Mouse (Mus musculus): ENCODE results near the gene Olfr288. TPM values are rescaled to one million over a fixed set of nuclear protein-coding genes. Genes with fewer than 3 reads are reported as not detected.

Gene Olfr288
- total RNA-seq (2014; fragmentation: Nextera tagmentation) (not detected in 2 replicates), total RNA-seq (2017) (not detected in 2 replicates)

DNA sequence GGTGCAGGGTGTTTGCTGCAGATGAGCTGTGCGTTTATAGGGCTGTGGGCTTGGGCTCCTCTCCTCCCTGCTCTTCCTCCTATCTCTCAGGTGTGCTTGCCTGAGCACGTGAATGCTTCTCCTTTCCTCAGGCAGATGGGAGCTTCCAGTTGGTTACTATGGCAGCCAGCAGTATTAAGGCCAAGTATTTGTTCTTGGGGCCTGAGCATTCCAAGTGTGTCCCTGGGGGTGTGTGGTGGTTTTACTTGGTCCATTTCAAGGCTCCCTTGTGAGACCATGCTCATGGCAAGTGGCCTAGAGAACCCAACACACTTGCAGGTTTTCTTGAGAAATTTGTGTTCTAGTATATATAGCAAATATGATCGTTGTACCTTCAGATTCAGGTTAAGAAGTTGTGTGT lies at the start of gene Olfr288:
Gene Olfr288, minus strand, starts transcription at position 101 of the 400 bp plus-strand sequence.
- ATAC-seq (replicated peaks; ENCODE audit: poor library complexity, severe bottlenecking), result no peak

DNA sequence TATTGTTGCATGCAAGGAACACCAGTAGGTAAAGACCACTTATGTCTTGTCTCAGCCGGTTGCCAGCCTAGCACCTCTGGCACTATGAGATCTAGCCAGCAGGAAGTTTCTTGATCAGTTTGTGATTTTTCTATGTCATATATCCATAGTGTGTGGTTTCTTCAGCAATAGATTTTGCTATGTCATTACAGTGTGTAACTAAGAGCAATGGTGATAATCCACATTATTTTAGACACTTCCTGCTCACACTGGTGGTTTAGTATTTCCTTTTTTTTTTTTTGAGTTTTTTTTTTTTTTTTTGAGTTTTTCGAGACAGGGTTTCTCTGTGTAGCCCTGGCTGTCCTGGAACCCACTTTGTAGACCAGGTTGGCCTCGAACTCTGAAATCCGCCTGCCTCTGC lies 40.1 kb upstream of the Olfr288 start:
- ATAC-seq (replicated peaks; ENCODE audit: poor library complexity, severe bottlenecking), result peak; percentile 37; the same call in 1 of the 2 replicates

DNA sequence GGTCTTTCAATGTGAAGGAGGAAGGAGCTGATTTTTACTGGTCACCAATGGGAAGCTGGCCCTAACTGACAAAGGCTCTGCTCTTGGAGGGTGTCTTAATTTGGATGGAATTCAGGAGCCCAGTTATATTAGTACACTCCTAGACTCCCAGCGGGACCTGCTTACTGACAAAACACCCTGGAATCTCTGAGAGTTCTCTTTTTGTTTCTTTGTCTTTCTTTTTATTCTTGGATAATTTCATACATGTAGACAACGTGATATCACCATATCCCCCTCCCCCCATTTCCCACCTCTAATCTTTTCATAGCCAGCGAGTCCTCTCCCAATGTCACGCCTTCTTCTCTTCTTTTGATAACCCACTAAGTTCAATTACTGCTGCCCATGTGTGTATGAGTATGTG lies 39.0 kb upstream of the Olfr288 start, which contains the start of gene Olfr286:
Gene Olfr286, minus strand, starts transcription at position 101 of the 400 bp plus-strand sequence.
- no peak for ATAC-seq (replicated peaks; ENCODE audit: poor library complexity, severe bottlenecking)

DNA sequence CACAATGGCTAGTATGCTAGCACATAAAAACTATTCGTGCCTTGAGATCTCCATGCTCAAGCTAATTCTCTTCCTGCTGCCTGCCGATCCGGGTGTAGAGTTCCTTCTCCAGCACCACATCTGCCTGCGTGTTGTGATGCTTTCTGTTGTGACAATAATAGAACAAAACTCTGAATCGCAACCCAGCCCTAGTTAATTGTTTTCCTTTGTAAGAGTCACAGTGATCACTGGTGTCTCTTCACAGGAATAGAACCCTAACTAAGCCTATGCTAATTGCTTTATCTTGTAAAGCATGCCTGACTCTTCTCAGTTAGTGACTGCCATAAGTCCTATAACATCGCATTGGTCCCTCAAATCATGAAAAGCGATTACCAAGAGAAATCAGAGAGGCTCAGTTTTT lies 30.8 kb upstream of the Olfr288 start:
- no peak for ATAC-seq (replicated peaks; ENCODE audit: poor library complexity, severe bottlenecking)

DNA sequence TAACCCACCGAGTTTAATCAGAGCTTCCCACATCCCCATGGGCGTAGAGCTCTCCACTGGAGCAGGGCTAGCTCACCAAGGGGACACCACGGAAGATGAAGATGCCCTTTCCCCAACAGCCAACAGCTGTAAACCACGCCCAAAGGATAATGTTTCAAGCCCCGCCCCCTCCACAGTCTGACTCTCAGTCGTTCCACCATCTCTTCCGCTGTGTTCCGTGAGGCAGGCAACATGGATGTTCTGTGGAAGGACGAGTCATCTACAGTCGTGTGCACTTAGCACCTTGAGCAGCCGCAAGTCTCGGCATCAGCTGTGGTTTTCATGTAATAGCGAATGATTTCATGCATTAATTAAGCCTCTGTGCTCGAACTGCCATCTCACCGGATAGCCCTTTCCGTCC lies 30.3 kb upstream of the Olfr288 start:
- no peak for ATAC-seq (replicated peaks; ENCODE audit: poor library complexity, severe bottlenecking)

DNA sequence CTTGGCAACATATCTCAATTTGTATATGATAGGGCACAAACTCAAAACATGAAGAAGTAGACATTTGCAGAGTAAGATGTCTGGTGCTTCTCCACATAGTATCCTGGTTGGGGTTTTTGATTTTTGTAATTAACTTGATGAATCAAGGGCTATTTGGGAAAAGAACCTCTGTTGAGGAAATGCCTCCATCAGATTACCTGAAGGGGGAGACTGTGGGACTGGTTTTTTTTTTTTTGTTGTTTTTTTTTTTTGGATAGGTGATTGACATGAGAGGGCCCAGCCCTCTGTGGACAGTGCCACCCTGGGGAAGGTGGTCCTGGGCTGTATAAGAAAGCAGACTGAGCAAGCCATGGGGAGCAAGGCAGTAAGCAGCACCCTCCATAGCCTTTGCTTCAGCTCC lies 27.0 kb upstream of the Olfr288 start:
- ATAC-seq (replicated peaks; ENCODE audit: poor library complexity, severe bottlenecking), result no peak

DNA sequence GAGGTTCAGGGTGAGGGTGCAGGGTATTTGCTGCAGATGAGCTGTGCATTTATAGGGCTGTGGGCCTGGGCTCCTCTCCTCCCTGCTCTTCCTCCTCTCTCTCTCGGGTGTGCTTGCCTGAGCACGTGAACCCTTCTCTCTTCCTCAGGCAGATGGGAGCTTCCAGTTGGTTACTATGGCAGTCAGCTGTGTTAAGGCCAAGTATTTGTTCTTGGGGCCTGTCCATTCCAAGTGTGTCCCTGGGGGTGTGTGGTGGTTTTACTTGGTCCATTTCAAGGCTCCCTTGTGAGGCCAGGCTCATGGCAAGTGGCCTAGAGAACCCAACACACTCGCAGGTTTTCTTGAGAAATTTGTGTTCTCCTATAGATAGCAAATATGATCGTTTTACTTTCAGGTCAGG lies 25.5 kb upstream of the Olfr288 start, which contains the start of the genes Gm44579 and Olfr287:
Gene Gm44579, minus strand, starts transcription at position 101 of the 400 bp plus-strand sequence.
Gene Olfr287, minus strand, starts transcription at position 180 of the 400 bp plus-strand sequence.
- ATAC-seq (replicated peaks; ENCODE audit: poor library complexity, severe bottlenecking), result no peak

DNA sequence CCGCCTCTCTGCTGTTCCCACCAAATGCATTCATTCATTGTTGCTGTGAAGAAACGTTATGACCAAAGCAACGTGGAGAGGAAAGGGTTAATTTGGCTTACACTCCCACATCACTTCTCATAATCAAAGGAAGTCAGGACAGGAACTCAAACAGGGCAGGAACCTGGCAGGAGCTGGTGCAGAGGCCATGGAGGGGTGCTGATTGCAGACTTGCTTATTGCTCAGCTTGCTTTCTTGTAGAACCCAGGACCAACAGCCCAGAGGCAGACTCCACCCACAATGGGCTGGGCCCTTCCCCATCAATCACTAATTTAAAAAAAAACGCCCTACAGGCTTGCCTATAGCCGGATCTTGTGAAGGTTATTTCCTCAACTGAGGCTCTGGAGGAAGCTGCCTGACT lies 18.8 kb upstream of the Olfr288 start:
- no peak for ATAC-seq (replicated peaks; ENCODE audit: poor library complexity, severe bottlenecking)

DNA sequence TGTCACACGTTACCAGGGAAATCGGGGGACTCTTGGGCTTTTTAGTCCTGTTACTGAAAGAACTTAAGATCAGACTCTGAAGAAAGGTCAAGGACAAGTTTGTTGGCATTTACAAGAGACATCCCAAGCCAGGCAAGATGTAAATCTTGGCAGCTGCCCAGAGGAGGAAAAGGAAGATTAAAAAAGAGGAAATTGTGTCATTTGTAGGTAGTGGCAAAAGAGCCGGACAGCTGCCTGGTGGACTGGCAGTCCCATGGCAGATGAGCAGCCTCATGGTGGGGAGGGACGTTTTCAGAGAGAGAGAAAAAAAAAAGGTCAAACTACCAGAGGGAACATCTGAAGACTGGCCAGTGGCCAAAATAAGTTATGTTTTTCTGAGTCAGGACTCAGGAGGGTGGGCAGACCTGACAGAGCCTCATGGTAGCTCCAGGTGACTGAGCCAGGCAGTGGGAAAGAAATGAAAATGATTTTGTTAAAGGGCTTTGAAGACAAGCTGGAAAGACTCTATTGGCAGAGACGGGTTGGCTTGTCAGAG lies 18.1 kb upstream of the Olfr288 start:
- ATAC-seq (replicated peaks; ENCODE audit: poor library complexity, severe bottlenecking), result peak; percentile 20; the same call in 1 of the 2 replicates

DNA sequence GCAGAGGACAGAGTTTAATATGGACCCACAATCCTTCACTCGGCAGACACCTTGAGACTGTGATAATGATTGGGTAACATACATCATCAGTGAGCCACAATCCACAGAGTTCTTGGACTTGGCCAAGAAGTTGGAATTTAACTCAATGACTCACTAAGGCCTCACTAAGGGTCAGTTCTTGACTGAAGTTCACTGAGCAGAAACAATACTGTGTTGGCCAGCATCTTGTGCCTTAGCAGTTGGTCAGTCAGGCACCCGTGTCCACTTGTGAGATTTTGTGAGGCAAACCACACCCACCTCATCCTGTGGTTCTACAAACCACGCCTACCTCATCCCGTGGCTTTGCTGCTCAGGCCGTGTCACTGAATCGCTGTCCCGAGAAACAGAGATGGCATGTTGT lies 14.3 kb upstream of the Olfr288 start:
- no peak for ATAC-seq (replicated peaks; ENCODE audit: poor library complexity, severe bottlenecking)

DNA sequence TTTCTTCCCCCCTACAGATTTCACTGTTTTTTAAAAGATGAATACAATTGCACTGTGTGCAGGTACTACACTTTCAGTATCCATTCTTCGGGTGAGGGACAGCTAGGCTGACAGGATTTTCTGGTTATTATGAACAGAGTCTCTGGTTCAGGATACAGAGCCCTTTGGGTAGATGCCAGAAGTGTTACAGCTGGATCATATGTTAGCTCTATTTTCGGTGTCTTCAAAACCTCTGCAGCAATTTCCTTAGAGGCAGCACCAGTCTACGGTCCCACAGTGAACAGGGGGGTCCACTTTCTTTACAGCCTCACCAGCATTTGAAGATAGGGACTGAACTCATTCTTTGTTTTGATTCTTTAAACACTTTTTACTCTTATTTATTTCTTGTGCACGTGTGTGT lies 10.9 kb downstream of the Olfr288 start:
- no peak for ATAC-seq (replicated peaks; ENCODE audit: poor library complexity, severe bottlenecking)

DNA sequence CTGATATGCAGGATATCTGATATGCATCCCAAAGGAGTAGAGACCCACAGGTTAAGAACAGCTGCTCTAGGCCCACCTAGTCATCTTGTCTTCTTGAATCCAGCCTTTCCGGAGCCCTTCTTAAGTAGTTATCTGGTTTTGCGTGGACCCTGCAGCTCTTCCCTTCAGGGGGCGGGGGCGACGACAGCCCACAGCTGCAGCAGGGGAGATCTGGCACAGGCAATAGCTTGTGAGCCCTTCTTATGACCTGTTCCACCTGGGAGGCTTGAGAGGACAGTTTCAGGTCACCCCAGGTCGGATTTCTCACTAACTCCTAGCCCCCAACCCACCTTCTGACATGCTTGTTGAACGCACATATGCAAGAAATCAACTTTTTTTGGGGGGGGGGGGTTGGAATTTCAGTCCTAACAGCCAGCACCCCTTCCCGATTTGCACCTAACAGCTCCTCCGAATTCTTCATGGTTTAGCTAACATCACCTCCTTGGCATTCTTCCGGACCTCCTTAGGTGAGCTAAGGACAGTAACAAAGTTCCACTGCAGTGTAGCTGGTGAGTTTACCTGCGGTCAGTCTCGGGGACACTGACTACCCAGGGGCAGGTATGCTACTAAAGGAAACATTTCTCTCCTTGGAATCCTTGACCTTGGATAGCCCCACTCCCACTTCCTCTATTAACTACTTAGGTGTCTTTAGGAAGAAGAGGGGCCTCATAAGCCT lies 13.3 kb downstream of the Olfr288 start:
- ATAC-seq (replicated peaks; ENCODE audit: poor library complexity, severe bottlenecking), result no peak

DNA sequence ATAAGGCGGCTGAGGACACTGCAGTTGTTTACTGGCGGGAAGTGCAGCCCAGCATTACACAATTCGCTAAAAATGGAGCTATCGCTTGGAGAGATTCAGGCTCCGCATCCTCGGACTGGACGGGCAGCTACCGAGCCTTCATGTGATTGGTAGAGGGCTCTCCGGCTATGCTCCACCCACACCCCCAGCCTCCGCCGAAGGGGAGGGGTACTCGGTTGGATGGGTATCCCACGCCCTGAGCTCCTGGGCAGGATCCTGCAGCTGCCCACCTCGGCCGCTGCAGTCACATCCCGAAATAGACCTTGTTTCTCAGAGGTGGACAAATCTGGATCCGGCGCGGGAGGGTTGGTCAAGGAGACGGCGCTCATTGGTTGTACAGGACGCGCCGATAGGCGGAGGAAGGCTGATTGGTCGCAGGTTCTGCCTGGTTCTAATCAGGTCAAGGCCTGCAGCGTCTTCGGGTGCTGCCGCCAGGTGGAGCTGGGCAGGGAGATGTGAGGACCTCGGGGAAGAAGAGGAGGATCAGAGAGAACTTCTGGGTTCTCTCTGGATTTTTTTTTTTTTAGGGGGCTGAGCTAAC lies 14.1 kb downstream of the Olfr288 start:
- peak; percentile 97 for ATAC-seq (replicated peaks; ENCODE audit: poor library complexity, severe bottlenecking)

DNA sequence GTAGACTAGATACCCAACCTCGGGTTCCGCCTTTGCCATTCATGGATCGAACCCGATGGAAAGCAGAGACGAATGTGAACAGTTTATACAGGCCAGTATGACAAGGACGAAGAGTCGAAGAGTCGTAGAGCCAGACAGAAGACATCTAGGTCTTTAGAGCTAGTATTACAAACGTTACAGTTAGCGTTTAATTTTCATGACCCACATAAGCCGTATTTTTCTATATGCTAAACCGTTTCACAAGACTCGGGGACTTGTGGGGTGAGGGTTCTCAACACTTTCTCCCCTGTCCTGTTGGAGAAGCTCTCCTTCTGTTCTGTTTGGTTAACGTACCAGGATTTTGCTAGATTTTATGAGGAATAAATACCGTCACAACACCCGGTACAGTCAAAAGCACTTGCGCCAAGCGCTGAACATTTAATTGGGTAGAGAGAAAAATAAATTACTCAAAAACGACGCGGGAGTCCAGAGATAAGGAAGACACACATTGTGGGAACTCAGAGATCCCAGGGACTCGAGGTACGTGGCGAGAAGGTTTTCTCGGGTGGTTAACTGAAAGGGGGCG lies 14.7 kb downstream of the Olfr288 start:
- ATAC-seq (replicated peaks; ENCODE audit: poor library complexity, severe bottlenecking), result no peak

DNA sequence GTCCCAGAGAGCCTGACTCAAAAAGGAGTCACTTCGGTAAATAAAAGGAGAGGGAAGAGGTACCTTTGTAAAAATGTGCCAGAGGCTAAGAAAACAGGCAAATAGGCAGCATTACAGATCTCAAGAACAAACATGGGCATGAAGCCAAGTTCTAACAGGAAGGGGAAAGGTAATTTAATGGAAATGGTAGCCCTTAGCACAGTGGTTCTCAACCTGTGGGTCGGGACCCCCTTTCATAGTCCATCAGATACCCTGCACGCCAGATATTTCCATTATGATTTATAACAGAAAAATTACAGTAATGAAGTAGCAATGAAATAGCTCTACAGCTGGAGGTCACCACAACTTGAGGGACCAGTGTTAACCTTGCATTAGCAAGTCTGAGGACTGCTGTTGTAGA lies 18.0 kb downstream of the Olfr288 start:
- ATAC-seq (replicated peaks; ENCODE audit: poor library complexity, severe bottlenecking), result no peak

DNA sequence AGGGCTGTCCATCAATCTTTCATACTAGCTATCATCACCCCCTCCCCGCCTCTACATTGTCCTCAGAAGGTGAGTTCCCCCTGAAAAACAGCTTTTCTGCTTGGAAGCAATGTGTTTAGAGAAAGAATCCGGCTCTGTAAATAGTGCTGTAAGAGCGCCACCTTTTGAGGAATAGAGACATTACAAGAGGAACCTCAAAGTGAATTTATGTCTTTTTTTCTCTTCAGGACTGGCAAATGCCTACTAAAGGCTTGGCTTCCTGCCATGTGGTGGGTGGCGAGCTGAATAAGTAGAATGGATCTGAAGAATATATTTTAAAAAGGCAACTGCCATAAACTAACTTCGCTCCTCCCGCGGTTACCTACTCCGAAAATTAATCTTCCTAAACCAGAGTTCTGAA lies 21.5 kb downstream of the Olfr288 start:
- peak; percentile 52 for ATAC-seq (replicated peaks; ENCODE audit: poor library complexity, severe bottlenecking)

DNA sequence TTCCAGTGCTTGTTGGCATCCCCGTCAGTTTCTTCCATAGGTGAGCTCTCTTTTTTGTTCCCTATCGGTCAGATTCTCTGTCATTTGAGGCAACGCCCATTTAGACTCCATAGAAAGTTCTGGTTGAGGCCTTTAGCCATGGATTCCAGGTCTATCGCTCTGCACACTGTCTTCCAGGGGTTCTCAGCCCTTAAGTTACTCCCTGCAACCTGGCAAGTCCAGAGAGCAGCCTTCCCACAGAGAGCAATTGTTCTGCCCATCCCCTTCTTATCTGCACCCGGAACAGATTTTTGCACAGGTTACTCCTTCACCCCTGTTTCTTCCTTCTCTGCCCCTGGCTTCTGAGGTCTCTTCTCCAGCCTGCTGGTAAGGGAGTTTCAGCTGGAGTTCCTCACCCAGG lies 23.2 kb downstream of the Olfr288 start:
- no peak for ATAC-seq (replicated peaks; ENCODE audit: poor library complexity, severe bottlenecking)

DNA sequence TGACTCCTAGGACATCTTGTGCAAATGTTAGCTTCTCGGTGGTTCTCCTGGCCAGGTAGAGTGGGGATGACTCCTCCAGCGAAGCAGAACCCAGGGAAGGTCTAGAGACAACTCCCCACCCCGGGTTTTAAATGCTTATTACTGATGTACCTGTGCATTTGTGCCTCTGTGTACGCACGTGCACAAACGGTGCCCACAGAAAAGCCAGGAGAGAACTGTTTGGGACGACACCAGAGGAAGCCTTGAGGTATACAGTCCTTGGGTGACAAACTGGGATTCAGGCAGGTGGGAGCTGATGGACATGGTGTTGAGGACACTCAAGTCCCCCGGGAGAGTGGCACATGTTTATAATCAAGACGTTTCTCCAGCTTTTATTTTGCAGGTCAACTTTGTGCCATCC lies 24.4 kb downstream of the Olfr288 start:
- ATAC-seq (replicated peaks; ENCODE audit: poor library complexity, severe bottlenecking), result no peak

DNA sequence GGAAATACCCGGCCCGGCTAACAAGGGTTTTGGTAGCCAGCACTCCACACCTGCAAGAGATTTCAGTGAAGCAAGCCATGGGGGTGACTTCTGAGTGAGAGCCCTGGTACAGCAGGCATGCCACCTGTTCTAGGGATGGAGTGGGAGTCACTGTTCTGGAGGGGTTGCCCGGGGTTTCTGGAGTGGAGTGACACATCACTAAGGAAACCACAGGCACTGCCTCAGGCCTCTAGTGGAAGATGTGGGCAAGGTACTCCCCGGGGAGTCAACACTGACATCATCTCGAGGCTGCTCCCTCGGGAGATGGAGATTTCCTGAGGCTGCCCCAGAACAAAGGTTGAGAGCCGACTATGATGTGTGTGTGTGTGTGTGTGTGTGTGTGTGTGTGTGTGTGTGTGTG lies 25.0 kb downstream of the Olfr288 start:
- ATAC-seq (replicated peaks; ENCODE audit: poor library complexity, severe bottlenecking), result no peak

DNA sequence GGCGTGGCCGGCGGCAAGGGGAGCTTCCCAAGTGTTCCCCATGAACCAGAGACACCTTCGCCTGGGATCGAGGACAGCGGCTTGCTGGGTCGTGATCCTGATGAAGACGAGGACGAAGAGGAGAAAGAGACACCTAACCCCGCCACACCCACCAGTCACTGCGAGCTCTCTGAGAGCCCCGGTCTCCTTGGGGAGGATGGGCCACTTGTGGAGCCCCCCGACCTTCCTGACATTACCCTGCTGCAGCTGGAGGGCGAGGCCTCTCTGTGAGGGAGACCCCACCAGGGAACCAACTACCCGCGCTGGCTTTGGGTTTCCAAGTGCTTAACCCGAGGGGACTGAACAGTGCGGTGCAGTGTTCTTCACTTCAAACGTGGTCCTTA lies 26.7 kb downstream of the Olfr288 start:
- ATAC-seq (replicated peaks; ENCODE audit: poor library complexity, severe bottlenecking), result no peak
